Mouse (Mus musculus) megakaryocyte progenitor cell, adult 5-6 weeks (primary cell): ENCODE results near the gene 1500011B03Rik. TPM values are rescaled to one million over a fixed set of nuclear protein-coding genes. Genes with fewer than 3 reads are reported as not detected.

Experiments used
- ATAC-seq: replicated peaks from 2 replicates; pipeline ENCODE4 v1.8.0; 2016; ENCODE audit warnings: mild to moderate bottlenecking, moderate TSS enrichment, inconsistent platforms; ENCODE audit not compliant: poor library complexity
- total RNA-seq, 2 experiments: library from RNA; stranded (forward) in 1 of 2; stranded (reverse) in 1 of 2; fragments of 157-497, 149-512 nt in 1 of 2; fragments of 200-1000 nt in 1 of 2; gene quantifications; 2 replicates each; pipeline versions ENCODE4 v1.2.3 to v1.2.4; 2015 to 2017

Gene 1500011B03Rik
- total RNA-seq, 2 experiments from 2014 or later = 36.2 to 65.6 TPM

- peak; percentile 5 for ATAC-seq
Measured at GRCm38 (mm10) chr5:114783405-114784163, 39.7 kb downstream of the 1500011B03Rik start.

GRCm38 (mm10) chr5:114782991-114783390 is 40.3 kb downstream of the 1500011B03Rik start:
- ATAC-seq = no peak

GRCm38 (mm10) chr5:114780912-114781311 is 42.4 kb downstream of the 1500011B03Rik start:
- peak; percentile 10; the same call in 1 of the 2 replicates for ATAC-seq

GRCm38 (mm10) chr5:114779956-114780489 is 43.2 kb downstream of the 1500011B03Rik start:
- no peak for ATAC-seq

GRCm38 (mm10) chr5:114776174-114776573 is 47.1 kb downstream of the 1500011B03Rik start:
- no peak for ATAC-seq

GRCm38 (mm10) chr5:114775056-114775979 is 48.0 kb downstream of the 1500011B03Rik start, which contains the start of gene Git2:
Gene Git2, minus strand, starts transcription at chr5:114775517.
- ATAC-seq = no peak

- ATAC-seq = peak; percentile 66
Measured at GRCm38 (mm10) chr5:114774403-114775051, 48.7 kb downstream of the 1500011B03Rik start, which contains the start of gene Ankrd13a. Gene Ankrd13a, plus strand, starts transcription at chr5:114774677.

- no peak for ATAC-seq
Measured at GRCm38 (mm10) chr5:114773780-114774179, 49.5 kb downstream of the 1500011B03Rik start.

GRCm38 (mm10) chr5:114773211-114773710 is 50.0 kb downstream of the 1500011B03Rik start:
- peak; percentile 63 for ATAC-seq

GRCm38 (mm10) chr5:114772456-114773203 is 50.6 kb downstream of the 1500011B03Rik start:
- 0 out of 2 replicates have a peak, but pooled peaks have one; percentile 5 for ATAC-seq

GRCm38 (mm10) chr5:114771796-114772195 is 51.5 kb downstream of the 1500011B03Rik start:
- no peak for ATAC-seq

GRCm38 (mm10) chr5:114769786-114770185 is 53.5 kb downstream of the 1500011B03Rik start:
- no peak for ATAC-seq

- ATAC-seq = no peak
Measured at GRCm38 (mm10) chr5:114767185-114767584, 56.1 kb downstream of the 1500011B03Rik start.

GRCm38 (mm10) chr5:114766686-114767085 is 56.6 kb downstream of the 1500011B03Rik start:
- no peak for ATAC-seq

GRCm38 (mm10) chr5:114764812-114765735 is 58.2 kb downstream of the 1500011B03Rik start:
- peak; percentile 71 for ATAC-seq

GRCm38 (mm10) chr5:114761980-114762379 is 61.3 kb downstream of the 1500011B03Rik start:
- no peak for ATAC-seq

- ATAC-seq = no peak
Measured at GRCm38 (mm10) chr5:114759536-114760090, 63.7 kb downstream of the 1500011B03Rik start.
